Mouse (Mus musculus) neural tube, embryonic 11.5 days (tissue): ENCODE measurements around the gene Fam166b. TPM values are rescaled to one million over a fixed set of nuclear protein-coding genes. Genes with fewer than 3 reads are reported as not detected.

Experiments
- ATAC-seq: fragments of 200-750 bp; cut with Nextera tagmentation; 2 replicates; pipeline ENCODE4 v1.8.0; 2017; ENCODE audit warnings: moderate number of reproducible peaks, mild to moderate bottlenecking, moderate TSS enrichment, moderate library complexity; ENCODE audit not compliant: insufficient read depth, low FRiP score, low TSS enrichment
- DNase-seq: peaks from one replicate; pipeline ENCODE4 v3.0.0-alpha.2; 2015; ENCODE audit warnings: low spot score
- H3K27ac ChIP-seq: fragments of 300-500 bp; sonication (generic); 2 replicates; pipeline ENCODE4 v1.5.1; 2014; ENCODE audit warnings: low read depth, mild to moderate bottlenecking, low read length
- H3K27me3 ChIP-seq: fragments of 300-500 bp; sonication (generic); 2 replicates; pipeline ENCODE4 v1.6.1; 2014; ENCODE audit warnings: mild to moderate bottlenecking, low read length, mixed read lengths; ENCODE audit not compliant: control insufficient read depth, insufficient read depth
- H3K36me3 ChIP-seq: fragments of 300-500 bp; sonication (generic); 2 replicates; pipeline ENCODE4 v1.6.1; 2014; ENCODE audit warnings: mild to moderate bottlenecking, low read length, moderate library complexity, mixed read lengths; ENCODE audit not compliant: control insufficient read depth, insufficient read depth
- H3K4me1 ChIP-seq: fragments of 300-500 bp; sonication (generic); 2 replicates; pipeline ENCODE4 v1.6.1; 2014; ENCODE audit warnings: low read length, mixed read lengths; ENCODE audit not compliant: control insufficient read depth, insufficient read depth
- H3K4me2 ChIP-seq: fragments of 300-500 bp; sonication (generic); 2 replicates; pipeline ENCODE4 v1.6.1; 2014; ENCODE audit warnings: low read depth, mild to moderate bottlenecking, moderate library complexity
- H3K4me3 ChIP-seq: fragments of 300-500 bp; sonication (generic); 2 replicates; pipeline ENCODE4 v1.5.1; 2014; ENCODE audit warnings: low read depth, low read length
- H3K9ac ChIP-seq: fragments of 300-500 bp; sonication (generic); 2 replicates; pipeline ENCODE4 v1.6.1; 2014; ENCODE audit warnings: mild to moderate bottlenecking, low read length
- H3K9me3 ChIP-seq: fragments of 300-500 bp; sonication (generic); 2 replicates; pipeline ENCODE4 v1.6.1; 2016; ENCODE audit warnings: low read length; ENCODE audit not compliant: control insufficient read depth
- WGBS: fragments of 180-500 bp; shearing (Covaris S2); extraction: QIAGEN DNeasy Blood & Tissue Kit; methylation state at CpG from one replicate; pipeline ENCODE4 v1.1.7; 2014; 5-methylcytosine and 5-hydroxymethylcytosine counted together
- polyA plus RNA-seq: library from polyadenylated mRNA; unstranded; fragments of >200 nt; fragmentation: Nextera tagmentation; extraction: Ambion mirVana; gene quantifications from 2 replicates; pipeline ENCODE4 v1.2.1, GENCODE M21; 2014

The Fam166b gene
- polyA plus RNA-seq, 1 experiment from 2014 or later = 0.20 TPM

DNA sequence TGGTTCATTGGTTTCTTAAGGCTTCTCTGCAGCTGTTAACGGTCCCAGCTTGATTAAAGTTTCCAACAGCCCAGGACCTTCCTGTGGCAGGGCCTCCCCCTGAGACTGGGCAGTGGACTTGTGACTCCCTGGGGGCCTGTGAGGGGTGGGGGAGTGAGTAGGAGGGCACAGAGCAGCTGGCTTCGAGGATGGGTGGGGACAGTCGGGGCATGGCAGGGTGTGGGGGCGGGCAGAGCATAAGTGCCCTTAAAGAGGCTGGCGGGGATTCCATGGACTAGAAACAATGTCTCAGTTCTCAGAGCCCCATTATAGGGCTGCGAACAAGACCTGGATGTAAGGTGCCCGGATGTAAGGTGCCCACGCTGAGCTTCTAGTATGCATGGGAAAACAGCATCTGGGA, 28.2 kb upstream of the Fam166b start:
- no peak for DNase-seq

GRCm38 (mm10) chr4:43456470-43456869, 27.5 kb upstream of the Fam166b start:
- Histone ChIP-seq H3K4me3 (no peak overlapping the region), H3K27me3 (peaks cover 13% of the 10 kb centered on the region), H3K4me2 (no peak overlapping the region), H3K27ac (no peak overlapping the region), H3K9me3 (no peaks in the 10 kb centered on the region), H3K4me1 (peaks cover 7% of the 10 kb centered on the region; the same call in 1 of the 2 replicates), H3K36me3 (no peaks in the 10 kb centered on the region), H3K9ac (no peak overlapping the region)
- no peak for DNase-seq
- no peak for ATAC-seq
- WGBS = 22% methylated on average over 4 of the region's 4 CpGs

More for the DNA sequence above, 28.2 kb upstream of the Fam166b start:
- Histone ChIP-seq H3K4me2 (no peak overlapping the region), H3K9me3 (no peaks in the 10 kb centered on the region), H3K27me3 (peaks cover 13% of the 10 kb centered on the region), H3K9ac (no peak overlapping the region), H3K36me3 (no peaks in the 10 kb centered on the region), H3K4me3 (no peak overlapping the region), H3K27ac (no peak overlapping the region), H3K4me1 (peaks cover 7% of the 10 kb centered on the region; the same call in 1 of the 2 replicates)
- ATAC-seq = no peak
- WGBS = 20% methylated on average over 8 of the region's 8 CpGs

DNA sequence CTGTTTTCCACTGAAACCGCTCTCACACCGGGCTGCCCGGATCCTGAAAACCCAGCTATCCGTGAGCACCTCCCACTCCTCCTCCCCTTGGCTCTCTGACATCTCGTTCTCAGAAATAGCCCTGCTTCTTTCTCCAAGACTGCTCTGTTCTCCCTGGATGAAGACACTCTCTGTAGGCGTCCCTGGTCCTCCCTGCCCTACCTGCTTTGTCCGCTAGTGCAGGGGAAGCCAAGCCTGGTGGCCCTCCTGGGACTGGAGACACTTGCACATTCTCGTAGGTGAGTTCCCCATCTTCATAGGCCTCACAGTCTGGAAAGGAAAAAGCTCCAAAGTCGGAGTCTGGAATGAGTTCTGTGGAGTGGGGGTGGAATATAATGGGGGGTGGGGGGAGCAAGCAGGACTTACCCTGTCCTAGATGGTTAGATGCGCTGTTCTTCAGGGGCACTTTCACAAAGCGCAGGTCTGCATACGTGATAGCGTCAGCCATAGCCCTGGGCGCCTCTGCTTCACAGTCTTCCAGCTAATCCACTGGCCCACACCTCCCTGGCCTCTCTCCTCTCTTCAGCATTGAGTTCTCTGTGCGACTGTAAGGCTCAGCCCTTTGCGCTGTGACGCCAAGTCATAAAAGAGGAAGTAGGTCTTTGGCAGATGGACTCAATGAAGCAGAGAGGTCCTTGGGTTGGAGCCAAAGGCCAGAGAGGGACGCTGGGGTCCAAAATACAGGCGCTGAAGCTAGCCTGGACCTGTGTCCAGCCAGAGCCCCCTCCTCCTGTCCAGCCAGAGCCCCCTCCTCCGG, 25.3 kb upstream of the Fam166b start, which contains the start of gene Cd72:
Cd72 (minus strand) TSS at position 588 of the 796 bp plus-strand sequence.
- Histone ChIP-seq H3K4me1 (peaks cover 7% of the 10 kb centered on the region; the same call in 1 of the 2 replicates), H3K9ac (peak within 1 kb of the TSS; percentile 44), H3K9me3 (no peaks in the 10 kb centered on the region), H3K4me3 (peak within 1 kb of the TSS; percentile 18; the same call in 1 of the 2 replicates), H3K27me3 (peaks cover 13% of the 10 kb centered on the region), H3K4me2 (peak within 1 kb of the TSS; percentile 40), H3K36me3 (no peaks in the 10 kb centered on the region), H3K27ac (no peak within 1 kb of the TSS)
- WGBS = 30% methylated on average over 20 of the region's 20 CpGs
- DNase-seq = no peak
- no peak for ATAC-seq

GRCm38 (mm10) chr4:43453413-43453812, 24.5 kb upstream of the Fam166b start:
- peaks cover 7% of the 10 kb centered on the region; the same call in 1 of the 2 replicates for H3K4me1 ChIP-seq
- no peak overlapping the region for H3K27ac ChIP-seq
- peak overlapping the region; percentile 44 for H3K9ac ChIP-seq
- H3K4me2 ChIP-seq = peak overlapping the region; percentile 40
- 2% methylated on average over 18 of the region's 18 CpGs for WGBS
- DNase-seq (peak; percentile 53), ATAC-seq (no peak)
- no peaks in the 10 kb centered on the region for H3K36me3 ChIP-seq
- peaks cover 13% of the 10 kb centered on the region for H3K27me3 ChIP-seq
- H3K9me3 ChIP-seq = no peaks in the 10 kb centered on the region
- H3K4me3 ChIP-seq = peak overlapping the region; percentile 18; the same call in 1 of the 2 replicates

DNA sequence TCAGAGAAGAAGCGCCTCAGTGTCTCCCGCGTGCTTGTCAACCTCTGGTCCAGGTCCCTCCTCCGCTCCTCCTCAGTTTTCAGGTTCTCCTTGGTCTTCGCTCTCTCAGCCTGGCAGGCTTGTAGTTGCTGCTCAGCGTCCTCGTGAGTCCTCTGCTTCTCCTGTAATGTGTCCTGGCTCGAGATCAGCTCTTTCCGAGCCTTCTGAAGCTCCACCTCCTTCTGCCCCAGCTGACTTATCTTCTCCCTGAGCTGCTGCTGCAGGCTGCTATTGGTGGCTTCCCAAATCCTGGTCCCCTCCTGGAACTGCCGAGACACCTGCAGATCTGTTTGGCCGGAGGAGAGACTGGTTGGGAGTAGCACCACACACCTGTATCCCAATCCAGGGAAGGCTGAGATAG, 23.4 kb upstream of the Fam166b start:
- WGBS = 61% methylated on average over 11 of the region's 11 CpGs
- Histone ChIP-seq H3K4me2 (no peak overlapping the region), H3K9ac (no peak overlapping the region), H3K4me1 (peaks cover 7% of the 10 kb centered on the region; the same call in 1 of the 2 replicates), H3K27ac (no peak overlapping the region), H3K27me3 (peaks cover 13% of the 10 kb centered on the region), H3K9me3 (no peaks in the 10 kb centered on the region), H3K36me3 (peaks cover 5% of the 10 kb centered on the region; the same call in 1 of the 2 replicates), H3K4me3 (no peak overlapping the region)
- DNase-seq (no peak), ATAC-seq (no peak)

- Histone ChIP-seq H3K9ac (no peak overlapping the region), H3K4me1 (peaks cover 10% of the 10 kb centered on the region), H3K4me2 (no peak overlapping the region), H3K4me3 (no peak overlapping the region), H3K27ac (no peak overlapping the region), H3K27me3 (peaks cover 4% of the 10 kb centered on the region), H3K9me3 (no peaks in the 10 kb centered on the region), H3K36me3 (peaks cover 12% of the 10 kb centered on the region)
- no peak for ATAC-seq
- no peak for DNase-seq
- 94% methylated on average over 3 of the region's 3 CpGs for WGBS
These were observed 19.6 kb upstream of the Fam166b start for GRCm38 (mm10) chr4:43448554-43448953.

GRCm38 (mm10) chr4:43447251-43447650, 18.3 kb upstream of the Fam166b start:
- no peak for ATAC-seq
- 92% methylated on average over 13 of the region's 13 CpGs for WGBS

DNA sequence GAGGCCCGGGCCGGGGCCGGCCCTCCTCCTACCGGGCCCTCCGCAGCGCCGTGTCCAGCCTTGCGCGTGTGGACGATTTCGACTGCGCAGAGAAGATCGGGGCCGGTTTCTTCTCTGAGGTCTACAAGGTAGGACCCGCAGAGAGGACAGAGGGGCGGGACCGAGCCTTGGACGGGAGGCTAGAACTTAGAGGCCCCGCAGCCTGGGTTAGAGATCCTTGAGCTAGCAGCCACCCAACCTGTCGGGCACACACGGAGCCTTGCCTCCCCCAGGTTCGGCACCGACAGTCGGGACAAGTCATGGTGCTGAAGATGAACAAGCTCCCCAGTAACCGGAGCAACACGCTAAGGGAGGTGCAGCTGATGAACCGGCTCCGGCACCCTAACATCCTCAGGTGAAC, 14.6 kb upstream of the Fam166b start:
- under 1% methylated on average over 28 of the region's 28 CpGs for WGBS
- Histone ChIP-seq H3K4me2 (peak overlapping the region; percentile 95), H3K4me3 (peak overlapping the region; percentile 78), H3K27ac (peak overlapping the region; percentile 79), H3K9ac (peak overlapping the region; percentile 78), H3K9me3 (no peaks in the 10 kb centered on the region), H3K4me1 (peaks cover 8% of the 10 kb centered on the region), H3K36me3 (peaks cover 12% of the 10 kb centered on the region), H3K27me3 (no peaks in the 10 kb centered on the region)
- ATAC-seq = no peak
- peak; percentile 45 for DNase-seq

More at GRCm38 (mm10) chr4:43447251-43447650, 18.3 kb upstream of the Fam166b start:
- Histone ChIP-seq H3K4me2 (no peak overlapping the region), H3K27ac (no peak overlapping the region), H3K9me3 (no peaks in the 10 kb centered on the region), H3K4me1 (peaks cover 8% of the 10 kb centered on the region), H3K4me3 (no peak overlapping the region), H3K9ac (no peak overlapping the region), H3K36me3 (peaks cover 12% of the 10 kb centered on the region), H3K27me3 (no peaks in the 10 kb centered on the region)
- no peak for DNase-seq
